Comparison of ENCODE assay signal across 18 mouse cellular contexts in genomic region chr3:88367517-88367916, GRCm38 (mm10). TPM values are rescaled to one million over a fixed set of nuclear protein-coding genes. Genes with fewer than 3 reads are reported as not detected.
DNase-seq lines count a peak whose midpoint lies in the region; ATAC-seq lines count a peak whose summit lies in the region.
"Not testable (repeated sequence)": the region's sequence is repeated elsewhere in the genome, so short reads cannot be mapped to it uniquely, and the experiment has no call there.
"Had no signal": no experiment of that assay in that cellular context is flagged by ENCODE, and none has a peak within 500 bp of the region (broad histone marks: within the 10 kb centered on the region; RNA-seq: fewer than 3 reads in every experiment).

No protein-coding gene starts in this region.

- 52% methylated on average over 3 of the region's 7 CpGs for WGBS in embryonic facial prominence, embryonic 13.5 days
- 45% methylated on average over 3 of the region's 7 CpGs for WGBS in forebrain, embryonic 15.5 days
- WGBS in hindbrain, embryonic 11.5 days: 52% methylated on average over 3 of the region's 7 CpGs
- 47% methylated on average over 3 of the region's 7 CpGs for WGBS in hindbrain, embryonic 16.5 days
- WGBS in limb, embryonic 13.5 days: 50% methylated on average over 3 of the region's 7 CpGs
- WGBS in midbrain, embryonic 11.5 days: 38% methylated on average over 3 of the region's 7 CpGs
- WGBS in neural tube, embryonic 12.5 days: 49% methylated on average over 4 of the region's 7 CpGs

- not testable (repeated sequence) for DNase-seq in hindbrain, embryonic 11.5 days (ENCODE audit: low spot score); midbrain, embryonic 11.5 days (ENCODE audit: low spot score, missing footprints)

- peak overlapping the region; percentile 58 for H3K4me2 ChIP-seq in embryonic facial prominence, embryonic 13.5 days
- not testable (repeated sequence) for H3K4me2 ChIP-seq in forebrain, embryonic 15.5 days (replicated peaks); hindbrain, embryonic 11.5 days (replicated peaks; ENCODE audit: low read depth, low read length); hindbrain, embryonic 16.5 days (ENCODE audit: low read length); midbrain, embryonic 11.5 days
- peak overlapping the region; percentile 58 for H3K4me2 ChIP-seq in limb, embryonic 13.5 days (replicated peaks)
- H3K4me2 ChIP-seq in neural tube, embryonic 12.5 days (replicated peaks): peak overlapping the region; percentile 47

- not testable (repeated sequence) for H3K4me1 ChIP-seq in embryonic facial prominence, embryonic 13.5 days; forebrain, embryonic 15.5 days; hindbrain, embryonic 11.5 days (replicated peaks; ENCODE audit: control insufficient read depth, insufficient read depth, low read length); hindbrain, embryonic 16.5 days (ENCODE audit: control insufficient read depth, insufficient read depth, low read depth, low read length); limb, embryonic 13.5 days; midbrain, embryonic 11.5 days (ENCODE audit: control insufficient read depth, insufficient read depth, low read length); neural tube, embryonic 12.5 days

- not testable (repeated sequence) for ATAC-seq in embryonic facial prominence, embryonic 13.5 days (ENCODE audit: insufficient number of reproducible peaks, insufficient read depth, low FRiP score, low TSS enrichment, low read depth); limb, embryonic 13.5 days (ENCODE audit: low FRiP score, low read depth)
- ATAC-seq in forebrain, embryonic 15.5 days (replicated peaks): 0 out of 2 replicates have a peak, but pooled peaks have one; percentile 24
- ATAC-seq in hindbrain, embryonic 11.5 days (ENCODE audit: low FRiP score): peak; percentile 41
- peak; percentile 24; the same call in 1 of the 2 replicates for ATAC-seq in hindbrain, embryonic 16.5 days
- ATAC-seq in midbrain, embryonic 11.5 days (ENCODE audit: low FRiP score): peak; percentile 24; the same call in 1 of the 2 replicates
- peak; percentile 48; the same call in 1 of the 2 replicates for ATAC-seq in neural tube, embryonic 12.5 days (ENCODE audit: low FRiP score, low read depth)

- not testable (repeated sequence) for H3K36me3 ChIP-seq in embryonic facial prominence, embryonic 13.5 days; forebrain, embryonic 15.5 days; hindbrain, embryonic 11.5 days (ENCODE audit: control insufficient read depth, insufficient read depth, low read length); hindbrain, embryonic 16.5 days (ENCODE audit: control insufficient read depth, insufficient read depth, low read length); limb, embryonic 13.5 days; midbrain, embryonic 11.5 days (ENCODE audit: control insufficient read depth, insufficient read depth, low read length); neural tube, embryonic 12.5 days

- not testable (repeated sequence) for H3K9ac ChIP-seq in embryonic facial prominence, embryonic 13.5 days; forebrain, embryonic 15.5 days (replicated peaks); hindbrain, embryonic 11.5 days (ENCODE audit: low read depth, low read length); hindbrain, embryonic 16.5 days (ENCODE audit: low read depth, low read length); limb, embryonic 13.5 days; midbrain, embryonic 11.5 days (ENCODE audit: low read length); neural tube, embryonic 12.5 days

- not testable (repeated sequence) for H3K27ac ChIP-seq in embryonic facial prominence, embryonic 13.5 days; forebrain, embryonic 15.5 days (replicated peaks); hindbrain, embryonic 11.5 days (ENCODE audit: low read depth, low read length); hindbrain, embryonic 16.5 days (ENCODE audit: low read depth, low read length); limb, embryonic 13.5 days; midbrain, embryonic 11.5 days (ENCODE audit: low read depth, low read length); neural tube, embryonic 12.5 days

- H3K9me3 ChIP-seq in embryonic facial prominence, embryonic 13.5 days; forebrain, embryonic 15.5 days; hindbrain, embryonic 11.5 days (ENCODE audit: control insufficient read depth, low read length); hindbrain, embryonic 16.5 days (ENCODE audit: control insufficient read depth, low read length); limb, embryonic 13.5 days; midbrain, embryonic 11.5 days (ENCODE audit: control insufficient read depth, low read length): not testable (repeated sequence)
- H3K9me3 ChIP-seq in neural tube, embryonic 12.5 days: peaks cover 17% of the 10 kb centered on the region

- peaks cover 28% of the 10 kb centered on the region for H3K27me3 ChIP-seq in embryonic facial prominence, embryonic 13.5 days
- H3K27me3 ChIP-seq in forebrain, embryonic 15.5 days; hindbrain, embryonic 11.5 days (ENCODE audit: control insufficient read depth, insufficient read depth, low read length); hindbrain, embryonic 16.5 days (replicated peaks; ENCODE audit: control insufficient read depth, insufficient read depth, low read length): not testable (repeated sequence)
- peaks cover 26% of the 10 kb centered on the region for H3K27me3 ChIP-seq in limb, embryonic 13.5 days
- H3K27me3 ChIP-seq in midbrain, embryonic 11.5 days (ENCODE audit: control insufficient read depth, insufficient read depth, low read length): peaks cover 14% of the 10 kb centered on the region
- peaks cover 24% of the 10 kb centered on the region for H3K27me3 ChIP-seq in neural tube, embryonic 12.5 days (replicated peaks)

- H3K4me3 ChIP-seq in embryonic facial prominence, embryonic 13.5 days; forebrain, embryonic 15.5 days; hindbrain, embryonic 11.5 days (ENCODE audit: low read depth, low read length); hindbrain, embryonic 16.5 days (ENCODE audit: low read length); limb, embryonic 13.5 days; midbrain, embryonic 11.5 days (ENCODE audit: low read depth, low read length); neural tube, embryonic 12.5 days: not testable (repeated sequence)

RNA-seq across cellular contexts. Expression of gene Paqr6, which starts 3.1 kb away (rescaled TPM):
- polyA plus RNA-seq in embryonic facial prominence, embryonic 13.5 days (2015; fragmentation: Nextera tagmentation; extraction: Ambion mirVana): 4.2 and 4.9 TPM in 2 replicates
- 0.94 and 1.0 TPM in 2 replicates for polyA plus RNA-seq in forebrain, embryonic 15.5 days (2015; fragmentation: Nextera tagmentation; extraction: Ambion mirVana)
- 1.3 and 1.6 TPM in 2 replicates for polyA plus RNA-seq in hindbrain, embryonic 11.5 days (2014; fragmentation: Nextera tagmentation; extraction: Ambion mirVana)
- polyA plus RNA-seq in hindbrain, embryonic 16.5 days (2015; fragmentation: Nextera tagmentation; extraction: Ambion mirVana): 2.9 and 3.1 TPM in 2 replicates
- 7.6 and 8.7 TPM in 2 replicates for polyA plus RNA-seq in limb, embryonic 13.5 days (2015; fragmentation: Nextera tagmentation; extraction: Ambion mirVana)
- 0.15 and 0.29 TPM in 2 replicates for polyA plus RNA-seq in midbrain, embryonic 11.5 days (2014; fragmentation: Nextera tagmentation; extraction: Ambion mirVana)
- polyA plus RNA-seq in neural tube, embryonic 12.5 days (2016; fragmentation: Nextera tagmentation; extraction: Ambion mirVana): 2.0 and 2.3 TPM in 2 replicates
- polyA plus RNA-seq: myocyte had no signal

RNA-seq across cellular contexts. Expression of gene Bglap3, which starts 5.0 kb away (rescaled TPM):
- polyA plus RNA-seq in embryonic facial prominence, embryonic 13.5 days (2015; fragmentation: Nextera tagmentation; extraction: Ambion mirVana): 0.28 TPM in 1 of 2 replicates, not detected in the other
- polyA plus RNA-seq in forebrain, embryonic 15.5 days (2015; fragmentation: Nextera tagmentation; extraction: Ambion mirVana): 0.27 TPM in 1 of 2 replicates, not detected in the other
- polyA plus RNA-seq in hindbrain, embryonic 11.5 days (2014; fragmentation: Nextera tagmentation; extraction: Ambion mirVana): 0.26 TPM in 1 of 2 replicates, not detected in the other
- 0.09 and 0.10 TPM in 2 replicates for polyA plus RNA-seq in hindbrain, embryonic 16.5 days (2015; fragmentation: Nextera tagmentation; extraction: Ambion mirVana)
- polyA plus RNA-seq in limb, embryonic 13.5 days (2015; fragmentation: Nextera tagmentation; extraction: Ambion mirVana): 0.37 TPM in 1 of 2 replicates, not detected in the other
- 0.08 and 0.12 TPM in 2 replicates for polyA plus RNA-seq in midbrain, embryonic 11.5 days (2014; fragmentation: Nextera tagmentation; extraction: Ambion mirVana)
- not detected in 2 replicates for polyA plus RNA-seq in neural tube, embryonic 12.5 days (2016; fragmentation: Nextera tagmentation; extraction: Ambion mirVana)
- polyA plus RNA-seq: forebrain, embryonic 13.5 days; heart, adult 2 months; heart, embryonic 13.5 days; hindbrain, embryonic 10.5 days; midbrain, postnatal 0 days had no signal

RNA-seq across cellular contexts. Expression of gene Bglap2, which starts 11.0 kb away (rescaled TPM):
- 0.58 TPM in 1 of 2 replicates, not detected in the other for polyA plus RNA-seq in embryonic facial prominence, embryonic 13.5 days (2015; fragmentation: Nextera tagmentation; extraction: Ambion mirVana)
- polyA plus RNA-seq in forebrain, embryonic 15.5 days (2015; fragmentation: Nextera tagmentation; extraction: Ambion mirVana): not detected in 2 replicates
- not detected in 2 replicates for polyA plus RNA-seq in hindbrain, embryonic 11.5 days (2014; fragmentation: Nextera tagmentation; extraction: Ambion mirVana)
- not detected in 2 replicates for polyA plus RNA-seq in hindbrain, embryonic 16.5 days (2015; fragmentation: Nextera tagmentation; extraction: Ambion mirVana)
- polyA plus RNA-seq in limb, embryonic 13.5 days (2015; fragmentation: Nextera tagmentation; extraction: Ambion mirVana): not detected in 2 replicates
- not detected in 2 replicates for polyA plus RNA-seq in midbrain, embryonic 11.5 days (2014; fragmentation: Nextera tagmentation; extraction: Ambion mirVana)
- not detected in 2 replicates for polyA plus RNA-seq in neural tube, embryonic 12.5 days (2016; fragmentation: Nextera tagmentation; extraction: Ambion mirVana)
- polyA plus RNA-seq: embryonic facial prominence, embryonic 10.5 days; forebrain, embryonic 13.5 days; heart, embryonic 13.5 days; hindbrain, embryonic 10.5 days; intestine, embryonic 15.5 days; liver, embryonic 11.5 days; lung, postnatal 0 days; Patski had no signal

RNA-seq across cellular contexts. Expression of gene Bglap, which starts 16.7 kb away (rescaled TPM):
- 0.91 TPM in 1 of 2 replicates, not detected in the other for polyA plus RNA-seq in embryonic facial prominence, embryonic 13.5 days (2015; fragmentation: Nextera tagmentation; extraction: Ambion mirVana)
- polyA plus RNA-seq in forebrain, embryonic 15.5 days (2015; fragmentation: Nextera tagmentation; extraction: Ambion mirVana): not detected in 2 replicates
- not detected in 2 replicates for polyA plus RNA-seq in hindbrain, embryonic 11.5 days (2014; fragmentation: Nextera tagmentation; extraction: Ambion mirVana)
- not detected in 2 replicates for polyA plus RNA-seq in hindbrain, embryonic 16.5 days (2015; fragmentation: Nextera tagmentation; extraction: Ambion mirVana)
- 0.63 TPM in 1 of 2 replicates, not detected in the other for polyA plus RNA-seq in limb, embryonic 13.5 days (2015; fragmentation: Nextera tagmentation; extraction: Ambion mirVana)
- polyA plus RNA-seq in midbrain, embryonic 11.5 days (2014; fragmentation: Nextera tagmentation; extraction: Ambion mirVana): 0.48 TPM in 1 of 2 replicates, not detected in the other
- polyA plus RNA-seq in neural tube, embryonic 12.5 days (2016; fragmentation: Nextera tagmentation; extraction: Ambion mirVana): not detected in 2 replicates
- polyA plus RNA-seq: embryonic facial prominence, embryonic 10.5 days; heart, adult 2 months; heart, embryonic 13.5 days; hindbrain, embryonic 10.5 days; intestine, embryonic 15.5 days; liver, embryonic 11.5 days; lung, postnatal 0 days; midbrain, postnatal 0 days had no signal

RNA-seq across cellular contexts. Expression of gene Smg5, which starts 31.5 kb away (rescaled TPM):
- polyA plus RNA-seq in embryonic facial prominence, embryonic 13.5 days (2015; fragmentation: Nextera tagmentation; extraction: Ambion mirVana): 55.0 and 58.3 TPM in 2 replicates
- 59.8 and 65.1 TPM in 2 replicates for polyA plus RNA-seq in forebrain, embryonic 15.5 days (2015; fragmentation: Nextera tagmentation; extraction: Ambion mirVana)
- polyA plus RNA-seq in hindbrain, embryonic 11.5 days (2014; fragmentation: Nextera tagmentation; extraction: Ambion mirVana): 42.0 and 44.5 TPM in 2 replicates
- 49.7 and 61.5 TPM in 2 replicates for polyA plus RNA-seq in hindbrain, embryonic 16.5 days (2015; fragmentation: Nextera tagmentation; extraction: Ambion mirVana)
- polyA plus RNA-seq in limb, embryonic 13.5 days (2015; fragmentation: Nextera tagmentation; extraction: Ambion mirVana): 54.9 and 58.4 TPM in 2 replicates
- 45.8 and 46.8 TPM in 2 replicates for polyA plus RNA-seq in midbrain, embryonic 11.5 days (2014; fragmentation: Nextera tagmentation; extraction: Ambion mirVana)
- 78.4 and 80.5 TPM in 2 replicates for polyA plus RNA-seq in neural tube, embryonic 12.5 days (2016; fragmentation: Nextera tagmentation; extraction: Ambion mirVana)
